Mouse (Mus musculus) neural tube, postnatal 0 days (tissue): ENCODE measurements around the gene Nutf2-ps1. TPM values are rescaled to one million over a fixed set of nuclear protein-coding genes. Genes with fewer than 3 reads are reported as not detected.

ENCODE experiments used
- polyA plus RNA-seq: library from polyadenylated mRNA; unstranded; fragments of >200 nt; fragmentation: Nextera tagmentation; extraction: Ambion mirVana; gene quantifications from 2 replicates; pipeline ENCODE4 v1.2.1, GENCODE M21; 2015

Nutf2-ps1 gene
- polyA plus RNA-seq = 162 and 167 TPM in 2 replicates

DNA sequence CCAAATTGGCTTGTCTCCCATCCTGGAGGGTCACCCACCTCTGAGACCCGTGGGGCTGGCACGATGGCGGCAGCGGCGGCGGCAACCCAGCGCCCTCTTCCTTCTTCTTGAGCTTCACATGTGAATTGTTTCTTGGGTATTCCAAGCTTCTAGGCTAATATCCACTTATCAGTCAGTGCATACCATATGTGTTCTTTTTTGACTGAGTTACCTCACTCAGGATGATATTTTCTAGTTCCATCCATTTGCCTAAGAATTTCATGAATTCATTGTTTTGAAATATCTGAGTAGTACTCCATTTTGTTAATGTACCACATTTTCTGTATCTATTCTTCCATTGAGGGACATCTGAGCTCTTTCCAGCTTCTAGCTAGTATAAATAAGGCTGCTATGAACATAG lies at the start of gene Nutf2-ps1:
Gene Nutf2-ps1 (minus strand): TSS at position 101 of the 400 bp plus-strand sequence.

DNA sequence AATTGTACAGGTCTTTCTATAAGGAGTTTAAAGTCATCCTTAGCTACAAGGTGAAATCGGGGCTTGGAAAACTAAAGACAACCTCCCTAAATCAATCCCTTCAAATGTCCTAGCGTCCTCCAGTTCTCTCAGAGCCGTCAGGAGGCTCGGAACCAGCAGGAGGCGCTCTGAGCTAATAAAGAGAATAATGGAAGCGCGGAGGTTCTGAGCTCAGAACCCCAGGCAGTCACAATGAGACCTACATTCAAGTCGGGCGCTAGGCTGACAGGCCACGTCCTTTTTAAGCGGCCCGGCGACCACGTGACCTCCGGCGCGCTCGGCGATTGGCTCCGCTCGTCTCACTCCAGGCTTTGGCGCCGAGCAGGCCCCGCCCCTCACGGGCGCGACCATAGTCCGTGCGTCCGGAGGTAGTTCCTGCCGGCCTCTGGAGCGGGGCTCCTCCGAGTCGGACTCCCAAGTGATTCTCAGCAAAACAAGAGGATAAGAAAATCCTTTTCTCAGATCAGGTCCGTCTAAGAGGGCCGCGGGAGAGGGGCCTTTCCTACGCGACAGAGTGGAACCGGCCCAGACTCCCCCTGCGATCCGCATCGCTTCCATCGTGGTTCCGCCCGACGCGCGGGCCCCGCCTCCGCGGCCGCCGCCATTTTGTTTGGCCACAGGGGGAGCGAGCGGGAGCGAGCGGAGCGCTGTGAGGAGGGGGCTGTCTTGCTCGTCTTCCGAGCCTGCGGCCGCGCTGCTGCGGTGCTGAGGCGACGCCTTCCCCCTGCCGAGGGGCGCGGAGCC lies 11.1 kb upstream of the Nutf2-ps1 start, which contains the start of gene Smc3:
Gene Smc3 (plus strand): TSS at position 642 of the 783 bp plus-strand sequence.

Other genes starting within 250 kb of the Nutf2-ps1 start
- gene Gm10197, start 217.3 kb downstream of the Nutf2-ps1 start, polyA plus RNA-seq = not detected in 2 replicates
- gene Smndc1, start 198.5 kb downstream of the Nutf2-ps1 start, polyA plus RNA-seq = 26.1 and 35.7 TPM in 2 replicates
- gene Dusp5, start 60.0 kb downstream of the Nutf2-ps1 start, polyA plus RNA-seq = 3.2 and 4.0 TPM in 2 replicates
- 36.2 and 37.3 TPM in 2 replicates for gene Smc3, start 11.3 kb upstream of the Nutf2-ps1 start, polyA plus RNA-seq
- 0.53 and 0.76 TPM in 2 replicates for gene Rbm20, start 88.2 kb upstream of the Nutf2-ps1 start, polyA plus RNA-seq